Mouse (Mus musculus) kidney, adult 2 months (tissue): ENCODE measurements at regions not wholly inside any gene's neighbourhood (a gene's known extent, or its start where the extent isn't known, plus 50 kb on each side); places are given as distances from the start of the nearest gene placed in this dataset.

Source experiments
- CTCF ChIP-seq: fragments of 200-500 bp; conservative IDR thresholded peaks from 2 replicates; pipeline ENCODE4 v1.5.1; 2011; ENCODE audit warnings: low read depth, mild to moderate bottlenecking, control low read depth, low read length, moderate library complexity, mixed read lengths; ENCODE audit not compliant: insufficient read depth, insufficient read length
- POLR2A ChIP-seq: fragments of 200-500 bp; IDR thresholded peaks from one replicate; pipeline ENCODE4 v1.6.1; 2011; ENCODE audit warnings: low read depth, low read length, control low read depth

DNA sequence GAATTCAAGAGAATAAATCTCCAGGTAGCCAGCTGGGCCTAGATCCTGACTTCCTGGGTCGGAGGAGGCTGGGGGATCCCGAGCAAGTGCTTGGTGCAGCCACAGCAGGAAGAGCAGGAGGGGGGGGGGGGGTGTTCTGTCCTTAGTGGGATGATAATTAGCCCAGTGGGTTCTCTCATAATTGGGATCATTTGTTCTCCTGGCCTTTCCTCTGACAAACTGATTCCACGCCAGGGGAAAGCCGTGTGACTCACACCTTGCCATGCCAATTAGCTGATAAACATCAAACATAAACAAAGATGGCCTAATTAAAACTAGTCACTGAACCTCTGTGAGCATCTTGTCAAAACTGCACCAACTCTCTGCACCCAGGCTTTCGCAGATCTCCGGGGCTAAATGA, 55.5 kb upstream of the Pax6 start:
- no peak for TF ChIP-seq POLR2A
- TF ChIP-seq CTCF, result no peak
